Mouse (Mus musculus) CH12.LX (cell line): Measurements from ENCODE around the gene Kmo. TPM values are rescaled to one million over a fixed set of nuclear protein-coding genes. Genes with fewer than 3 reads are reported as not detected.

ENCODE experiments used
- DNase-seq: peaks from one replicate; pipeline ENCODE4 v3.0.0-alpha.2; 2013; ENCODE audit errors: extremely low read depth
- H3K27ac ChIP-seq: 2 replicates; pipeline ENCODE4 v1.5.1; 2012; ENCODE audit warnings: low read depth, mild to moderate bottlenecking, control low read depth, moderate library complexity; ENCODE audit not compliant: insufficient read depth
- H3K27me3 ChIP-seq: replicated peaks from 2 replicates; pipeline ENCODE3; 2012; ENCODE audit warnings: inconsistent platforms
- H3K36me3 ChIP-seq, 2 experiments: replicated peaks in 1 of 2; 2 replicates each; pipeline versions ENCODE3 to v1.6.1; 2012; ENCODE audit warnings: inconsistent platforms in 1 of 2, low read length in 1 of 2, mild to moderate bottlenecking in 1 of 2, mixed read lengths in 1 of 2, moderate library complexity in 1 of 2; ENCODE audit not compliant: control insufficient read depth in 1 of 2, insufficient read depth in 1 of 2
- H3K4me1 ChIP-seq, 2 experiments: 2 replicates each; pipeline ENCODE4 v1.6.1; 2012; ENCODE audit warnings: inconsistent platforms in 1 of 2, moderate library complexity in 1 of 2; ENCODE audit not compliant: insufficient read depth in 2 of 2, control insufficient read depth in 1 of 2
- H3K4me2 ChIP-seq: 2 replicates; pipeline ENCODE4 v1.6.1; 2012; ENCODE audit warnings: low read depth, mild to moderate bottlenecking, control low read depth; ENCODE audit not compliant: poor library complexity, insufficient read depth, severe bottlenecking
- H3K4me3 ChIP-seq, 3 experiments: fragments of 150-350 bp in 1 of 3; sonication (generic) in 1 of 3; replicated peaks in 1 of 3; 2 replicates each; pipeline versions ENCODE3 to v1.5.1; 2011 to 2012; ENCODE audit warnings: low read depth in 2 of 3, low read length in 2 of 3, mild to moderate bottlenecking in 2 of 3, moderate library complexity in 2 of 3, control low read depth in 1 of 3, improper control_type of control experiment in 1 of 3, inconsistent platforms in 1 of 3, mixed read lengths in 1 of 3; ENCODE audit not compliant: poor library complexity in 1 of 3
- H3K79me2 ChIP-seq: replicated peaks from 2 replicates; pipeline ENCODE4 v1.6.1; 2012; ENCODE audit warnings: mild to moderate bottlenecking, moderate library complexity; ENCODE audit not compliant: control insufficient read depth, poor library complexity, insufficient read depth, severe bottlenecking; ENCODE audit errors: extremely low read depth
- H3K9ac ChIP-seq: 2 replicates; pipeline ENCODE4 v1.6.1; 2012; ENCODE audit warnings: low read depth, mild to moderate bottlenecking, control low read depth, moderate library complexity; ENCODE audit not compliant: insufficient read depth
- H3K9me3 ChIP-seq: replicated peaks from 2 replicates; pipeline ENCODE3; 2012; ENCODE audit warnings: low read length, inconsistent platforms, mixed read lengths
- BHLHE40 ChIP-seq: IDR thresholded peaks from 2 replicates; pipeline ENCODE4 v1.6.1; 2011; ENCODE audit warnings: mild to moderate bottlenecking, low read depth, low read length, improper control_type of control experiment
- CHD1 ChIP-seq: IDR thresholded peaks from 2 replicates; pipeline ENCODE4 v1.6.1; 2012; ENCODE audit warnings: low read depth, low read length, improper control_type of control experiment, inconsistent platforms
- CHD2 ChIP-seq: IDR thresholded peaks from 2 replicates; pipeline ENCODE4 v1.6.1; 2011; ENCODE audit warnings: low read length, improper control_type of control experiment
- EP300 ChIP-seq: IDR thresholded peaks from 2 replicates; pipeline ENCODE4 v1.6.1; 2011; ENCODE audit warnings: low read length, improper control_type of control experiment
- ETS1 ChIP-seq: conservative IDR thresholded peaks from 2 replicates; pipeline ENCODE4 v1.6.1; 2012; ENCODE audit warnings: low read depth, mild to moderate bottlenecking, inconsistent platforms, low read length, improper control_type of control experiment, moderate library complexity
- GABPA ChIP-seq: IDR thresholded peaks from 2 replicates; pipeline ENCODE4 v1.6.1; 2012; ENCODE audit warnings: low read depth, low read length, improper control_type of control experiment, inconsistent platforms; ENCODE audit not compliant: insufficient replicate concordance
- IRF4 ChIP-seq: IDR thresholded peaks from 2 replicates; pipeline ENCODE4 v1.6.1; 2014; ENCODE audit warnings: low read depth, mild to moderate bottlenecking, inconsistent platforms, low read length, improper control_type of control experiment
- JUN ChIP-seq: IDR thresholded peaks from 2 replicates; pipeline ENCODE4 v1.6.1; 2011; ENCODE audit warnings: low read depth, mild to moderate bottlenecking, low read length, improper control_type of control experiment, moderate library complexity; ENCODE audit not compliant: insufficient read depth
- JUND ChIP-seq: conservative IDR thresholded peaks from 2 replicates; pipeline ENCODE4 v1.6.1; 2011; ENCODE audit warnings: low read depth, low read length, improper control_type of control experiment
- KAT2A ChIP-seq: IDR thresholded peaks from 2 replicates; pipeline ENCODE4 v1.6.1; 2012; ENCODE audit warnings: low read length, improper control_type of control experiment, inconsistent platforms; ENCODE audit not compliant: insufficient replicate concordance
- MAZ ChIP-seq: IDR thresholded peaks from 2 replicates; pipeline ENCODE4 v1.6.1; 2012; ENCODE audit warnings: low read depth, mild to moderate bottlenecking, inconsistent platforms, low read length, improper control_type of control experiment, moderate library complexity
- MEF2A ChIP-seq: IDR thresholded peaks from 2 replicates; pipeline ENCODE4 v1.6.1; 2014; ENCODE audit warnings: low read depth, mild to moderate bottlenecking, inconsistent platforms, low read length, improper control_type of control experiment, borderline replicate concordance
- MXI1 ChIP-seq: IDR thresholded peaks from 2 replicates; pipeline ENCODE4 v1.6.1; 2011; ENCODE audit warnings: mild to moderate bottlenecking, low read depth, low read length, improper control_type of control experiment
- MYC ChIP-seq: IDR thresholded peaks from 2 replicates; pipeline ENCODE4 v1.6.1; 2011; ENCODE audit warnings: low read depth, mild to moderate bottlenecking, improper control_type of control experiment, low read length
- NELFE ChIP-seq: IDR thresholded peaks from 2 replicates; pipeline ENCODE4 v1.6.1; 2011; ENCODE audit warnings: low read depth, low read length, improper control_type of control experiment
- NRF1 ChIP-seq: IDR thresholded peaks from 2 replicates; pipeline ENCODE4 v1.6.1; 2014; ENCODE audit warnings: low read depth, mild to moderate bottlenecking, inconsistent platforms, low read length, improper control_type of control experiment, moderate library complexity
- PAX5 ChIP-seq: IDR thresholded peaks from 2 replicates; pipeline ENCODE4 v1.6.1; 2012; ENCODE audit warnings: low read length, inconsistent platforms, mixed read lengths
- POLR2A ChIP-seq: IDR thresholded peaks from 2 replicates; pipeline ENCODE4 v1.6.1; 2011; ENCODE audit warnings: low read depth, mild to moderate bottlenecking, improper control_type of control experiment, low read length
- POLR2AphosphoS2 ChIP-seq: IDR thresholded peaks from 2 replicates; pipeline ENCODE4 v1.6.1; 2011; ENCODE audit warnings: low read depth, low read length, improper control_type of control experiment
- SIN3A ChIP-seq: IDR thresholded peaks from 2 replicates; pipeline ENCODE4 v1.6.1; 2012; ENCODE audit warnings: low read length, improper control_type of control experiment, inconsistent platforms
- SMC3 ChIP-seq: IDR thresholded peaks from 2 replicates; pipeline ENCODE4 v1.6.1; 2011; ENCODE audit warnings: low read depth, low read length, improper control_type of control experiment
- TCF12 ChIP-seq: IDR thresholded peaks from 2 replicates; pipeline ENCODE4 v1.6.1; 2014; ENCODE audit warnings: low read depth, mild to moderate bottlenecking, inconsistent platforms, low read length, improper control_type of control experiment
- UBTF ChIP-seq: IDR thresholded peaks from 2 replicates; pipeline ENCODE4 v1.6.1; 2012; ENCODE audit warnings: low read depth, mild to moderate bottlenecking, inconsistent platforms, low read length, improper control_type of control experiment, moderate library complexity
- ZKSCAN1 ChIP-seq: IDR thresholded peaks from 2 replicates; pipeline ENCODE4 v1.6.1; 2012; ENCODE audit warnings: low read depth, inconsistent platforms, low read length, improper control_type of control experiment, borderline replicate concordance
- ZMIZ1 ChIP-seq: IDR thresholded peaks from 2 replicates; pipeline ENCODE4 v1.6.1; 2012; ENCODE audit warnings: low read depth, mild to moderate bottlenecking, inconsistent platforms, low read length, improper control_type of control experiment
- dilution Hi-C: fragments of 300-500 bp; cut with MboI; formaldehyde crosslinking; loops from 2 replicates; pipeline ENCODE4 v1.14.3; 2020; ENCODE audit warnings: low sequenced_read_pairs; ENCODE audit not compliant: extremely low pct_unique_long_range_greater_than_20kb, extremely low pct_ligation_motif_present
- in situ Hi-C: fragments of 300-500 bp; cut with MboI; formaldehyde crosslinking; loops from 3 replicates; pipeline ENCODE4 v1.14.3; 2019; ENCODE audit warnings: low sequenced_read_pairs, low pct_ligation_motif_present, low pct_unique_long_range_greater_than_20kb, mixed read lengths
- polyA plus RNA-seq: library from polyadenylated mRNA; unstranded; fragments of >175 nt; gene quantifications from 2 replicates; pipeline ENCODE4 v1.2.1, GENCODE M21; 2012; ENCODE audit warnings: low read depth; ENCODE audit not compliant: insufficient read length
- total RNA-seq, 2 experiments: library from RNA; depleted of rRNA; stranded (reverse); fragments of 300-350 nt in 1 of 2; fragments of >200 nt in 1 of 2; gene quantifications; 2 replicates each; pipeline ENCODE4 v1.2.3; 2012 to 2014

The Kmo gene
- total and polyA plus RNA-seq, 3 experiments = 9.7 to 49.2 (median 42.5) TPM

DNA sequence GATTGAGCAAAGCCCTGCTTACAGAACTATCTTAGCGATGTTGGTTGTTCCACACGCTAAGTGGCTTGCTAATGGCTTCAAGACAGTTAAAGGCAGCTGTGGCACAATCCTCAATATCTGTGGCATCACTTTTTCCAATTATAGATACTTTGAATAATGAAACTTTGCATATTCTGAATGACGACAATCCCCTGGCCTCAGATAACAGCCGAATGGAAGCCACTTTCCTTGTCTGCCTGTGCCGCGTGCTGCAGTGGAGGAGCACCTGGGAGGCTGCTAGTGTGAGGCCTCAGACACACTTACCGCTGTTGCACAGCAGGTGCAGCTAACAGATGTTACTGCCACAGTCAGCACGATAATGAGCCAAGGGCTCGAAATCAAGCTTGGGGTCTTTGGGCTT is 5.2 kb upstream of the Kmo start:
- H3K79me2 ChIP-seq = no peaks in the 10 kb centered on the region
- H3K4me3 ChIP-seq = no peak overlapping the region
- peaks cover 61 to 86% of the 10 kb centered on the region in 2 experiments for H3K36me3 ChIP-seq
- H3K4me2 ChIP-seq = no peak overlapping the region
- dilution Hi-C loops (no loop called here), in situ Hi-C loops (no loop called here)
- no peak overlapping the region for H3K9ac ChIP-seq
- TF ChIP-seq BHLHE40 = peak; percentile 77
- no peak for TF ChIP-seq NELFE
- TF ChIP-seq ZKSCAN1 = no peak
- peak; percentile 20; the same call in 1 of the 2 replicates for TF ChIP-seq MEF2A
- no peak for TF ChIP-seq MXI1
- no peak for TF ChIP-seq SMC3
- TF ChIP-seq JUN = peak; percentile 16; the same call in 1 of the 2 replicates
- TF ChIP-seq MYC = 0 out of 2 replicates have a peak, but pooled peaks have one; percentile 23
- no peak for TF ChIP-seq SIN3A
- TF ChIP-seq GABPA = no peak
- TF ChIP-seq ETS1 = peak; percentile 66
- no peak for TF ChIP-seq PAX5
- TF ChIP-seq TCF12 = peak; percentile 66; the same call in 1 of the 2 replicates
- TF ChIP-seq POLR2A = no peak
- TF ChIP-seq, all 38 proteins: peak for 6
- peak; percentile 79 for DNase-seq
- Histone ChIP-seq H3K27me3 (no peaks in the 10 kb centered on the region), H3K4me1 (peaks cover 3 to 41% of the 10 kb centered on the region in 2 experiments; a peak in 3 of 4 replicates), H3K9me3 (no peaks in the 10 kb centered on the region), H3K27ac (no peak overlapping the region)

DNA sequence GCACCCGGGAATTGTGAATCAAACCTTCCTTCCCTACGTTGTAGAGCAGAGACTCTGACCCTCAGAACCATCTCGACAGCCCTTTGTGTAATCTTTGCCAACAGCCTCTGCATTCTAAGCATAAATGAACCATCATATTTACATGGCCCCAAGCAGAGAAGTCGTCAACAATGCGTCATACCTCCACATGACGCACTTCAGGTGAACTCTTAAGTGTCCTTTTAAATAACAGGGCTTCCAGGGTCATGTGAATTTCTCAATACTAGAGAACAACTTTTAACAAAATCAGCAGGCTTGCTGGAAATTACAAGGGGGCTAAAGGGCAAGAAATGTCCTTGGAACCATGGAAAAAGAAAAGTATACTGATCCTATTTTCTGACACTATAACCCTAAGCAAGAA is 3.5 kb downstream of the Kmo start:
- no peak for DNase-seq
- no peak overlapping the region for H3K27ac ChIP-seq
- 0 out of 2 replicates have a peak, but pooled peaks cover 14% of the 10 kb centered on the region for H3K79me2 ChIP-seq
- H3K36me3 ChIP-seq = peaks cover 6 to 36% of the 10 kb centered on the region in 2 experiments
- H3K4me1 ChIP-seq = peaks cover 6 to 51% of the 10 kb centered on the region in 2 experiments
- H3K9me3 ChIP-seq = no peaks in the 10 kb centered on the region
- dilution Hi-C loops = no loop called here
- no peaks in the 10 kb centered on the region for H3K27me3 ChIP-seq
- H3K9ac ChIP-seq = no peak overlapping the region
- TF ChIP-seq NRF1 (no peak), NELFE (no peak), UBTF (no peak), IRF4 (no peak), CHD1 (no peak), JUND (no peak), MEF2A (no peak), MXI1 (no peak), POLR2AphosphoS2 (no peak), BHLHE40 (no peak), ZMIZ1 (no peak), EP300 (no peak), CHD2 (no peak), ETS1 (no peak), MAZ (no peak), SIN3A (no peak), POLR2A (no peak), KAT2A (no peak)
- TF ChIP-seq, all 38 proteins: peak for 0
- in situ Hi-C loops = no loop called here
- Histone ChIP-seq H3K4me2 (no peak overlapping the region), H3K4me3 (no peak overlapping the region)
